Mouse (Mus musculus) thymus, postnatal 4 days (tissue): Measurements from ENCODE around the gene Nupr1.
A peak's percentile ranks its signal among the peaks of the same experiment; 100 is the strongest.

ENCODE experiments used
- DNase-seq: peaks from one replicate; pipeline ENCODE4 v3.0.0; 2021

The Nupr1 gene

GRCm38 (mm10) chr7:126594862-126595561 lies 35.6 kb downstream of the Nupr1 start, which contains the start of gene Il27:
TSS of gene Il27 (minus strand) at chr7:126594941.
- DNase-seq = no peak

- DNase-seq = peak; percentile 35
Measured at GRCm38 (mm10) chr7:126587779-126588178, 42.9 kb downstream of the Nupr1 start.

GRCm38 (mm10) chr7:126586839-126587238 lies 43.8 kb downstream of the Nupr1 start:
- no peak for DNase-seq

- no peak for DNase-seq
Measured at GRCm38 (mm10) chr7:126585717-126586116, 44.9 kb downstream of the Nupr1 start, which contains the start of gene Cln3. TSS of gene Cln3 (minus strand) at chr7:126585817.

GRCm38 (mm10) chr7:126584506-126584977 lies 46.1 kb downstream of the Nupr1 start, which contains the start of gene Apobr:
TSS of gene Apobr (plus strand) at chr7:126584942.
- peak; percentile 54 for DNase-seq

- DNase-seq = peak; percentile 37
Measured at GRCm38 (mm10) chr7:126583761-126584160, 46.9 kb downstream of the Nupr1 start.

- DNase-seq = peak; percentile 89
Measured at GRCm38 (mm10) chr7:126583251-126583709, 47.4 kb downstream of the Nupr1 start.

GRCm38 (mm10) chr7:126582759-126583158 lies 47.9 kb downstream of the Nupr1 start:
- DNase-seq = peak; percentile 43

GRCm38 (mm10) chr7:126581661-126582060 lies 49.0 kb downstream of the Nupr1 start:
- no peak for DNase-seq

GRCm38 (mm10) chr7:126579172-126579571 lies 51.5 kb downstream of the Nupr1 start:
- peak; percentile 82 for DNase-seq

GRCm38 (mm10) chr7:126576946-126577345 lies 53.7 kb downstream of the Nupr1 start:
- peak; percentile 83 for DNase-seq
